ENCODE assay signal across 18 mouse cellular contexts in the genomic region with DNA sequence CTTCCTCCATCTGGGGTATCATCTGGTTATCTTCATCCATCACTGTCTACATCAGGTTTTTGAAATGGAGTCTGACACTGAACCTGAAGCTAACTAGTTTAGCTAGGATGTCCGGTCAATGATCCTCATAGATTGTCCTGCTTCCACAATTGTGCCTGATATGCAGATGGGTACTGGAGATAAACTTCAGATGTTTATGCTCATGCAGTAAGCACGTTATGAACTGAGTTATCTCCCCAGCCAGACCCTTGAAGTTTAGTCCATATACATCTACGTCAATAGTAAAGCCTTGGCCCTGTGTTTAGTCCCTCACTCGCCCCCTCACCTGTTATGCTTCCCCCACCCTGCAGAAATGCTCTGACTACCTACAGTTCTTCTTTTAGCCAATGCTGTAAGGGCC.
A peak's percentile ranks its signal among the peaks of the same experiment; 100 is the strongest.
DNase-seq lines count a peak whose midpoint lies in the region; ATAC-seq and TF ChIP-seq lines count a peak whose summit lies in the region.
"Had no signal": no experiment of that assay in that cellular context is flagged by ENCODE, and none has a peak within 500 bp of the region (broad histone marks: within the 10 kb centered on the region; RNA-seq: fewer than 3 reads in every experiment).

No protein-coding gene starts in this region.

- no peaks in the 10 kb centered on the region for H3K27me3 ChIP-seq in G1E (ENCODE audit: insufficient read depth, low read length)
- H3K27me3 ChIP-seq: CH12.LX, Patski had no signal

- peaks cover 15% of the 10 kb centered on the region for H3K4me1 ChIP-seq in G1E (ENCODE audit: insufficient read depth, low read depth, low read length)

- no peak overlapping the region for H3K4me3 ChIP-seq in G1E (ENCODE audit: low read depth, low read length)

- DNase-seq in G1E (ENCODE audit: low spot score) = no peak
- no peak for DNase-seq in layer of hippocampus, adult 18-20 months (ENCODE audit: low spot score in 2 of 2)
- DNase-seq: adrenal gland, adult 2 months; adrenal gland, adult 8-10 months; adrenal gland, postnatal 10 days; adrenal gland, postnatal 14 days; adrenal gland, postnatal 25 days; adrenal gland, postnatal 36 days; B cell, adult 2 months; cerebellum, adult 11 months; cerebellum, adult 11-12 months; cerebellum, adult 18-20 months; cerebellum, adult 2 months; cerebellum, adult 8-10 months had no signal

- no peaks in the 10 kb centered on the region for H3K9me3 ChIP-seq in G1E (replicated peaks)

- ATAC-seq in G1E (ENCODE audit: extremely low read depth, insufficient number of reproducible peaks, low FRiP score, poor library complexity, severe bottlenecking) = peak; percentile 58
- ATAC-seq: activated CD4-positive, CD25-positive, alpha-beta regulatory T cell, adult 4 months; CD4-positive, CD25-positive, alpha-beta regulatory T cell, adult 4 months; Patski had no signal

- no peak for TF ChIP-seq CTCF in G1E (IDR thresholded peaks at IDR 0.05; ENCODE audit: low read depth, low read length)

- H3K36me3 ChIP-seq in G1E (replicated peaks) = no peaks in the 10 kb centered on the region
